ENCODE assay signal across 22 mouse cellular contexts in the genomic region with DNA sequence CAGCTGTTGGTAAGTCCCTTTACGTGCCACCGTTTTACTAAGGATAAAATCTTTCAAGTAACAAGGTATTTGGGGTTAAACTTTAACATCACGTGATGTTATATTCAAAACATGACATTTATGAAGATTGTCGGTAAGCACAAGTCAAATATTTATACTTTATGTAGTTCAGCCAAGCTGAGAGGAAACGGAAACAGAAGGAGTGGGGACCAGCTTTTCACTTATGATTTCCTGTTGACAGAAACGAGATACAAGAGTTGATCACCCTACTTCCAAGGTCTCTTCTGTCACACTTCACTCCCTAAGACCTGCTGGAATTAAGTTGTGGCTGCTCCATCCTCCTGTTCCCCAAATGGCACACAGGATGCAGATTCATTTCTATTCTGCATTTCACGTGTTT. TPM values are rescaled to one million over a fixed set of nuclear protein-coding genes. Genes with fewer than 3 reads are reported as not detected.
DNase-seq lines count a peak whose midpoint lies in the region; ATAC-seq and TF ChIP-seq lines count a peak whose summit lies in the region.
"Had no signal": no experiment of that assay in that cellular context is flagged by ENCODE, and none has a peak within 500 bp of the region (broad histone marks: within the 10 kb centered on the region; RNA-seq: fewer than 3 reads in every experiment).

No protein-coding gene starts in this region.

- H3K9ac ChIP-seq in liver, postnatal 0 days (replicated peaks): no peak overlapping the region
- H3K9ac ChIP-seq: embryonic facial prominence, embryonic 15.5 days; hindbrain, embryonic 12.5 days had no signal

- no peaks in the 10 kb centered on the region for H3K9me3 ChIP-seq in liver, postnatal 0 days (ENCODE audit: low read length)
- H3K9me3 ChIP-seq: embryonic facial prominence, embryonic 15.5 days; G1E; hindbrain, embryonic 12.5 days; midbrain, embryonic 10.5 days had no signal

- no peak for TF ChIP-seq EP300 in liver, postnatal 0 days (IDR thresholded peaks at IDR 0.05; ENCODE audit: low read depth)

- ATAC-seq in liver, postnatal 0 days: no peak
- ATAC-seq: forebrain, embryonic 16.5 days had no signal

- no peaks in the 10 kb centered on the region for H3K27me3 ChIP-seq in liver, postnatal 0 days (ENCODE audit: insufficient read depth, low read length)
- H3K27me3 ChIP-seq: embryonic facial prominence, embryonic 15.5 days; hindbrain, embryonic 12.5 days had no signal

- 66% methylated on average over 7 of the region's 7 CpGs for WGBS in liver, postnatal 0 days (ENCODE audit: insufficient replicate concordance)

- no peaks in the 10 kb centered on the region for H3K4me1 ChIP-seq in liver, postnatal 0 days (ENCODE audit: insufficient read depth)
- no peaks in the 10 kb centered on the region for H3K4me1 ChIP-seq in brown adipose tissue, adult 24 weeks (ENCODE audit: control insufficient read depth, insufficient read depth, insufficient read length, low read length)
- H3K4me1 ChIP-seq: embryonic facial prominence, embryonic 15.5 days; hindbrain, embryonic 12.5 days; midbrain, embryonic 10.5 days had no signal

- 0 out of 2 replicates have a peak overlapping the region, but pooled peaks have one; percentile 22 for H3K27ac ChIP-seq in liver, postnatal 0 days (ENCODE audit: low read depth)
- 0 out of 2 replicates have a peak overlapping the region, but pooled peaks have one; percentile 2 for H3K27ac ChIP-seq in brown adipose tissue, adult 24 weeks (replicated peaks; ENCODE audit: low read depth, low read length)
- H3K27ac ChIP-seq: embryonic facial prominence, embryonic 15.5 days; hindbrain, embryonic 12.5 days; midbrain, embryonic 10.5 days had no signal

- no peak for DNase-seq in liver, postnatal 0 days
- DNase-seq in liver: no peak
- peak; percentile 7 for DNase-seq in testis, postnatal 10 days (ENCODE audit: low spot score)
- DNase-seq in testis, postnatal 14 days (ENCODE audit: low spot score): no peak
- DNase-seq in retina, embryonic 14.5 days (ENCODE audit: low spot score): no peak
- no peak for DNase-seq in kidney, adult 9 months
- DNase-seq: cerebellum, adult 2 months; cerebellum, postnatal 36 days; gastrocnemius, postnatal 25 days; kidney, adult 8-10 months; kidney, postnatal 36 days; left cerebral cortex, postnatal 4 days; lung, postnatal 4 days; right cerebral cortex, adult 18-20 months; thymus, adult 18-20 months had no signal

- no peak for TF ChIP-seq CTCF in liver, postnatal 0 days (IDR thresholded peaks at IDR 0.05; ENCODE audit: low read depth)

- H3K36me3 ChIP-seq in liver, postnatal 0 days (replicated peaks; ENCODE audit: insufficient read depth, low read length): peaks cover 26% of the 10 kb centered on the region

- H3K4me3 ChIP-seq in liver, postnatal 0 days (ENCODE audit: low read depth, low read length): no peak overlapping the region
- H3K4me3 ChIP-seq in brown adipose tissue, adult 24 weeks (ENCODE audit: insufficient read depth, low read depth, low read length): no peak overlapping the region
- H3K4me3 ChIP-seq: embryonic facial prominence, embryonic 15.5 days; hindbrain, embryonic 12.5 days; midbrain, embryonic 10.5 days had no signal

- H3K4me2 ChIP-seq in liver, postnatal 0 days (ENCODE audit: low read depth, low read length): no peak overlapping the region
- H3K4me2 ChIP-seq: embryonic facial prominence, embryonic 15.5 days; heart, embryonic 11.5 days; hindbrain, embryonic 12.5 days had no signal

RNA-seq across cellular contexts. Expression of a gene that starts 6.1 kb away (rescaled TPM):
- polyA plus RNA-seq in liver, postnatal 0 days (2015; fragmentation: Nextera tagmentation; extraction: Ambion mirVana): 33.5 and 33.9 TPM in 2 replicates
- 39.9 and 44.4 TPM in 2 replicates for polyA plus RNA-seq in brown adipose tissue, adult 24 weeks (2012; ENCODE audit: insufficient read depth, insufficient read length, missing spikeins)

RNA-seq across cellular contexts. Expression of a gene that starts 18.8 kb away (rescaled TPM):
- polyA plus RNA-seq in liver, postnatal 0 days (2015; fragmentation: Nextera tagmentation; extraction: Ambion mirVana): 1.5 and 1.6 TPM in 2 replicates
- polyA plus RNA-seq in brown adipose tissue, adult 24 weeks (2012; ENCODE audit: insufficient read depth, insufficient read length, missing spikeins): 4.6 and 6.0 TPM in 2 replicates

RNA-seq across cellular contexts. Expression of a gene that starts 19.4 kb away (rescaled TPM):
- 140 and 150 TPM in 2 replicates for polyA plus RNA-seq in liver, postnatal 0 days (2015; fragmentation: Nextera tagmentation; extraction: Ambion mirVana)
- 117 and 146 TPM in 2 replicates for polyA plus RNA-seq in brown adipose tissue, adult 24 weeks (2012; ENCODE audit: insufficient read depth, insufficient read length, missing spikeins)
